Mouse (Mus musculus): ENCODE measurements around the gene Trpv3.
"Not testable (repeated sequence)": the region's sequence is repeated elsewhere in the genome, so short reads cannot be mapped to it uniquely, and the experiment has no call there.

Trpv3 gene

DNA sequence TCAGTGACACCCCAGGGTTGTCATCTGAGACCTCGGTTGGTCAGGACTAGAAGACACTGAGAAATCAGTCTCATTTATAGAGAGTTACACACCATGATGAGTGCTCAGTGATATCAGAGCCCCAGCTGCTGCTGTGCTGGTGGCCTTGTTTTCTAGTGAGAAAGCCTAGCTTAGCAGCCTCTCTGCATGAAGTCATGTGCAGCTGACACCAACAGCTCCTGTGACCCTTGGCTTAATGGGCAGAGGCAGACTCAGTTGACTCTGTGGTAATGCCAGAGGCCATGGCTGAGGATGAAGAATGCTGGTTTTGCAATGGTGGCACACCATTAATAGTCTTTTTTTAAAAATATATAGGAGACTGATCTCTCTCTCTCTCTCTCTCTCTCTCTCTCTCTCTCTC lies 22.4 kb downstream of the Trpv3 start:
- CTCF ChIA-PET: no interaction called here

DNA sequence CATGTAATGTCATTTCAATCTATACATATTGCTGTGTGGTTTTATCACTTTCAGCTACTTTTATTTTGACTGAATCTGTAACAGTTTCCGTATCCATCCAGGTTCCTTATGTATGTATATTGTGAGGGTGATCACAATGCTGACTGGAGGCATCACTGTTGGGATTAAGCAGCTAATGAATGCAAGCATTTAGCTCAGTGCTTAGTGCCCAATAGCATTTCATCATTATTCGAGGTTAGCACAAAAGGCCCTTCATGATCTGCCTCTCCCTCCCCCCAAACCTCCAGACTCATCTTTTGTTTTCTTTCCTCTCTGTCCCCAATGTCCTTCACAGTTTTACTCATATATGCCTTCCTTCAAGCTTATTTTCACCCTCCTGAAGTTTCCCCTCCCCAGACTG lies 35.9 kb downstream of the Trpv3 start:
- CTCF ChIA-PET: no interaction called here

DNA sequence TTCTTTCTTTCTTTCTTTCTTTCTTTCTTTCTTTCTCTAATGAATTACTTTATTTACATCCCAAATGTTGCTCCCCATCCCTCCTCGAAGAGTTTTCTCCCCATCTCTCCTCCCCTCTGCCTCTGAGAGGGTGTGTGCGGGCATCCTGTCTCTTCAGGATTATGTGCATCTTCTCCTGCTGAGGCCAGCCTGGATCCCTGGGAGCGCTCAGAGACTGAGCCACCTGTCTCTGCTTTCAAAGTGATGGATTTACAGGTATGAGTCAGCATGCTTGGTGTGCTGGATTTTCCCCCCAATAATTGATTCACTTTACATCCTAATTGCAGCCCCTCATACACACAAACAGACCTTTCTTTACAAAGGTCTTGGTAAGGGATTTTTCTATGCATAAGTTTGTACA lies 48.8 kb downstream of the Trpv3 start:
- CTCF ChIA-PET: no interaction called here

DNA sequence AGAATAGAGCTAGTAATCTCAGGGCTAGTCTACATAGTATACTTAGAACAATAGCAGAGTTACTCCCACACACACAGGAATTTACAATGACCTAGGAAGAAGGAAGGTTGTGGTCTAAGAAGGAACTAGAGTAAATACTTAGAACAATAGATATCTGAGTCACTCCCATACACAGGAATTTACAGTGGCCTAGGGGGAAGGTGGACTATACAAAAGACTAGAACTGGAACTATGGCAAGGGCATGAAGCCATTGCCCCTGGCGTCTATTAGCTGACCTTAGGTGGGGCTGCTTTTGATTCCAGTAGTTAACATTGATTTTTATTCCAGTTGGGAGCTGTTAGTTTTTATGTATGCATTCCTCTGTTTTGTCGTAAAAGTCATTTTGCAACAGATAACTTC lies 51.4 kb downstream of the Trpv3 start:
- CTCF ChIA-PET: not testable (repeated sequence)

DNA sequence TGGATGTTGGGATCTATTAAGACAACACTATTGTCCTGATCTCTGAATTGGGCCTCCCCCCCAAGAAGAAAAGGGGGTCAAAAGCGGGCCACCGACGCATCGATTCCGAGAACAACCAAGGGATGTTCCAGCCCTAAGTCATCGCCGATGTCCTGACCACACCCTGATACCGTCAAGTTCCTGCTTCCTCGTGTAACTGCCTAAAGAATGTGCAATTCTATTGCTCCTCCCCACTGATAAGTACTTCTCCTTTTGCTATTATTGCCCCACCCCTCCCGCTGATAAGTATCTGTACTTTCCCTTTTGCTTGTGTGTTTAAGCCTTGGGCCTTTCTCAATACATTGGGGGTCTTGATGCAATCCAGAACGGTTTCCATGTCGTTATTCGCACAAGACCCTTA lies 53.9 kb downstream of the Trpv3 start:
- CTCF ChIA-PET: not testable (repeated sequence)

DNA sequence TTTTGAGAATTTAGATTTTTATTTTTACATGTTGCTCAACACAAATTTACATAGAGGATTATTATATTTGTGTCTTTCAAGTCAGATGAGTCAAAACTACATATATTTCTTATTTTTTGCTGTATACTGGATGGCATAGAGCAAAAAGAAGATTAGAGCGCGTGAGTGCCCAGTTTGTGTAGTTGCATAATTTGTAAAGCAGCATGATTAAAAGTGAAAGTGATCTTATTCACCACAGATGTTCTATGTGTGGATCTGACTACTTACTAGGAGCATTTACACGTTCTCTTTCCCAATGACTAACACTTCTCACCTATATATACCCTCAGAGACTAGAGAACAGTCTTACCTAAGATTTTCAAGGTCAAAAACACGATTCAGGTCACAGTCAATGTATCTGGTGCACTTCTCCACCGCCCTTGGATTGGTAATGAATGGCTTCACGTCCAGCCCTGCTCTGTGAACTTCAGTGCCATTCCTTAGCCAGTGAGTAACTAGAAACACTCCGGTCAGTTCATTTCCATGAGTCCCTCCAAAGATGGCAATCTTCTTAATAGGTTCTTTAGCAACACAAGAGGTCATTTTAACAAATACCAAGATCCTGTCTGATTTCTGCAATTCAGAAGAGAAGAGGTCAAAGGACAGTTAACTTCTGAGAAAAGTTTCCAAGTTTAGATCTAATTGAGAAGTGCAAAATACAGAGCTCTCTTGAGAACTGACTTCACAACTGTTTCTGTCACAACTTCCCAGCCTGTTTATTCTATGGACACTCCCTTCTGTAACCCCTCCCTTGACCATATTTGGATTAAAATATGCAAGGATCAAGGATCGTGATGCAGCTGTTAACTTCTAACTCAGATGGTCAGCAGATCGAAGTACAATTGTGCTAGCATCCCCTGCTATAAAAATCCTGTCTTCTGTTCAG lies 57.0 kb downstream of the Trpv3 start:
- CTCF ChIA-PET: no interaction called here

DNA sequence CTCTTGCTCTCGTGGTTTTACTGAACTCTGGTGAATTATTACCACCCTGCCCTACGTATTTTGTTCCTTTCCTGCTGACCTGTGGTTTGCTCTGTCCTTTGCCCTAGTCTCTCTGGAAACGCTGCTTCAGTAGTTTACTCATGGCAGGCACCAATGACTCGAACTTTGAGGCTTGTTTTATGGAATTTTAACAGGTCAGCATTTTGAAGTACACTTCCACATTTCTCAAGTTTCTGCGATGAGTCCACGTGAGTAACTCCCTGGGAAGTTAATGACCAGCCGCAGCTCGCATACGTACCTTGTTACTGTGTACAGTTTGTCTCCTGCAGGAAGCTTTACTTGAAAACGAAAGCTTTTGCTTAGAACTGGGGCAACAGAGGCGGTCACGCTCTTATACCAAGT lies 59.3 kb downstream of the Trpv3 start:
- CTCF ChIA-PET: no interaction called here

DNA sequence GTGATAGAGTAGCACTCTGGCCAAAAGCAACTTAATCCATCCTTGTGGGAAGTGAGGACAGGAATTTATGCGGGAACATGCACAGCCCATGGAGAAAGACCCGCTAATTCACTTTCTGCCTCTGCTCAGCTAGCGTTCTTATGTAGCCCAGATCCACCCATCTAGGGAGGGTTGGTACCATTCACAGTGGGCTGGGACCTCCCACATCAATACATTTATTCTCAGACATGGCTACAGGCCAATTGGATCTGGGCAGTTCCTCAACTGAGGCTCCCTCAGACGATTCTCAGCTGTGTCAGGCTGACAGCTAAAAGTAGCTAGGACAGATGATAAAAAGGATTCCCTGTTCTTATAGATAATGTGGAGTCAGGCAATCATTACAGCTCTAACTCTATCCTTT lies 60.2 kb downstream of the Trpv3 start:
- CTCF ChIA-PET: no interaction called here

DNA sequence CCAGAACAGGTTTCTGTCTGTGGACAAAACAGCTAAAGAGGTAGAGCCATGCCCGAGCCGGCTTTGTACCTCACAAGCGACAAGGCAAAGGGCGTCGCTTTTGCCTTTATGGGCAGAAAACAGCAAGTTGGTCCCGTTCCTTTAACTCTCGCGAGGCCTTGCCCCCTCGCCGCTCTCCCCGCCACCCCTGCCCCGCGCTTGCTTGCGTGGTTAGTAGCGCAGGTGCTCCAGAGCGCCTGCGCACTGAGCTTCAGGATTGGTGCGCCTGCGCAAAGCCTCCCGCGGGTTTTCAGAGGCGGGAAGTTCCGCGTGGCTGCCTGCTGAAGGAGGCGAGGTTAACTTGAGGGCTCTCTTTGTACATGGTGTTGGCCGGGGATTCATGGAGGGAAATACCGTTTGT lies 62.3 kb downstream of the Trpv3 start, which contains the start of the genes Aspa, Gm49340 and Spata22:
TSS of gene Aspa (minus strand) at position 155 of the 400 bp plus-strand sequence.
TSS of gene Gm49340 (plus strand) at position 300 of the 400 bp plus-strand sequence.
TSS of gene Spata22 (plus strand) at position 300 of the 400 bp plus-strand sequence.
- CTCF ChIA-PET: no interaction called here

DNA sequence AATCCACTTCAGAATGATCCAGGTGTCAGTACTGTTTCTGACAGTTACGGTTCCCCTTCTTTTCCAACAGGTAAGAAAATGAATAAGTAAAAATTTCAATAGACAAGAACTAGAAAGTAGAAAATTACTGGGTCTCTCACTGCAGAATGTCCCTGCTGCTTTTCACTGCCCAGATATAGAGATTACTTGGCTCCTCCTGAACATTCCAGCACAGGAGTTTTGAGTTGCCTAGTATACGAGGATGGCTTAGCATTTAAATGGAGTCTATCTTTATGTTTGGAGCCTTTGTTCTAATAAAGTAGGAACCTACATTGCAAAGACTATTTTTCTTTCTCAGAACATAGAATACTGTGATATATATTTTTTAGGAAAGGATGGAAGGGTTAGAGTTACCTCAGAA lies 66.2 kb downstream of the Trpv3 start:
- CTCF ChIA-PET: no interaction called here

DNA sequence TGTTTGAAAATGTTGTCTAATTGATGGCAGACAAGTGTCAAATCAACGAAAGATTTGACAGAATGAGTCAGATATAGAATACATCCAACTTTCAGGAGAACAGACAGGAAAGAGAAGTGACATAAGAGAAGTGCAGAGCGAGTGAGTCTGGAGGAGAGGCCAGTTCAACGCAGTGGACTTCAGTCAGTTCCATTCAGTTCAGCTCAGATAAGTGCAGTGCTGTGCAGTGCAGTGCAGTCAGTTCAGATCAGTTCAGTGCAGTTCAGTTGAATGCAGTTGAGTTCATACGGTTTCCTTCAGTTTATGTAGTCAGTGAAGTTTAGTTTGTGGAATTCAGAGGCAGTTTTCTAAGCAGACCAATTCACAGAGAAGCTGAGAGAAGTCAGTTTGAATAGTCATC lies 69.7 kb downstream of the Trpv3 start:
- CTCF ChIA-PET: no interaction called here
